Mouse (Mus musculus): ENCODE measurements at regions not wholly inside any gene's neighbourhood (a gene's known extent, or its start where the extent isn't known, plus 50 kb on each side); places are given as distances from the start of the nearest gene placed in this dataset.

- no peak for TF ChIP-seq CTCF (IDR thresholded peaks at IDR 0.05; ENCODE audit: low read depth)
- no peak for TF ChIP-seq EP300 (IDR thresholded peaks at IDR 0.05; ENCODE audit: low read depth)
These were observed 204.9 kb upstream of the Ubash3b start for GRCm38 (mm10) chr9:41366405-41366804.

Measured in liver, embryonic 14.5 days (tissue).